In the genomic region with DNA sequence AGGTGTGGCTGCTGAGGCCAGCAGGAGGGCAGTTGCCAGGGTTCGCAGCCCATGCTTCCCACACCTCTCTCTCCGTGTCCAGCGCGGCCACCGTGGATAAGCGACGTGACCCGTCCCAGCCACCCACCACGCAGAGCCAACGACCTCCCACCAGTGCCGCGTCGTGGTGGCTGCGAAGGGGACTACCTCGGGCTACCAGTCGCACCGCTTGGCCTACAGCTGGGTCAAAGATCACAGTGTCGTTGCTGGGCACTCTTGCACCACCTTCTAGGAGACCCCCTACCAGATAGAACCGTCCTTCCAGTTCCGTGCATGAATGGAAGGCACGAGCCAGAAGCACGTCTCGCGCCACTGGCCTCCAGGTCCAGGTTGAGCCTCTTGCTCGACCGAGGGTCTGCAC, we compare ENCODE assay signal across 8 mouse cellular contexts. TPM values are rescaled to one million over a fixed set of nuclear protein-coding genes. Genes with fewer than 3 reads are reported as not detected.
A peak's percentile ranks its signal among the peaks of the same experiment; 100 is the strongest.
DNase-seq lines count a peak whose midpoint lies in the region; ATAC-seq and TF ChIP-seq lines count a peak whose summit lies in the region.

No protein-coding gene starts in this region.

- H3K9me3 ChIP-seq in kidney, postnatal 0 days (replicated peaks; ENCODE audit: low read length): no peaks in the 10 kb centered on the region
- 0 out of 2 replicates have a peak, but pooled peaks cover 2% of the 10 kb centered on the region for H3K9me3 ChIP-seq in embryonic facial prominence, embryonic 11.5 days (replicated peaks; ENCODE audit: control insufficient read depth, low read length)
- 0 out of 2 replicates have a peak, but pooled peaks cover 3% of the 10 kb centered on the region for H3K9me3 ChIP-seq in intestine, embryonic 15.5 days
- peaks cover 2% of the 10 kb centered on the region; the same call in 1 of the 2 replicates for H3K9me3 ChIP-seq in midbrain, embryonic 11.5 days (ENCODE audit: control insufficient read depth, low read length)

- no peak for DNase-seq in kidney, postnatal 0 days (ENCODE audit: low spot score)
- no peak for DNase-seq in kidney, postnatal 10 days
- DNase-seq in embryonic facial prominence, embryonic 11.5 days (ENCODE audit: low spot score): no peak
- DNase-seq in midbrain, embryonic 11.5 days (ENCODE audit: low spot score, missing footprints): no peak
- DNase-seq in c-Kit-positive CD71-positive TER-119-positive erythroid progenitor cells, embryonic 14.5 days (ENCODE audit: low spot score): no peak
- no peak for DNase-seq in thymus, postnatal 25 days

- H3K4me1 ChIP-seq in kidney, postnatal 0 days (replicated peaks; ENCODE audit: insufficient read depth, low read length): no peaks in the 10 kb centered on the region; the same call in 1 of the 2 replicates
- no peaks in the 10 kb centered on the region; the same call in 1 of the 2 replicates for H3K4me1 ChIP-seq in brown adipose tissue, adult 24 weeks (ENCODE audit: control insufficient read depth, insufficient read depth, insufficient read length, low read length)
- H3K4me1 ChIP-seq in embryonic facial prominence, embryonic 11.5 days (ENCODE audit: control insufficient read depth, insufficient read depth, low read length): no peaks in the 10 kb centered on the region; the same call in 1 of the 2 replicates
- peaks cover 8% of the 10 kb centered on the region for H3K4me1 ChIP-seq in intestine, embryonic 15.5 days (replicated peaks)
- peaks cover 6% of the 10 kb centered on the region for H3K4me1 ChIP-seq in midbrain, embryonic 11.5 days (ENCODE audit: control insufficient read depth, insufficient read depth, low read length)

- peak overlapping the region; percentile 59 for H3K9ac ChIP-seq in kidney, postnatal 0 days (ENCODE audit: low read depth, low read length)
- H3K9ac ChIP-seq in embryonic facial prominence, embryonic 11.5 days (replicated peaks; ENCODE audit: low read length): peak overlapping the region; percentile 35
- H3K9ac ChIP-seq in intestine, embryonic 15.5 days: peak overlapping the region; percentile 48
- H3K9ac ChIP-seq in midbrain, embryonic 11.5 days (ENCODE audit: low read length): peak overlapping the region; percentile 64

- 4% methylated on average over 26 of the region's 26 CpGs for WGBS in kidney, postnatal 0 days
- WGBS in embryonic facial prominence, embryonic 11.5 days: 7% methylated on average over 26 of the region's 26 CpGs
- 9% methylated on average over 26 of the region's 26 CpGs for WGBS in intestine, embryonic 15.5 days
- WGBS in midbrain, embryonic 11.5 days: 5% methylated on average over 26 of the region's 26 CpGs

- peak overlapping the region; percentile 82 for H3K4me2 ChIP-seq in kidney, postnatal 0 days (ENCODE audit: low read length)
- H3K4me2 ChIP-seq in embryonic facial prominence, embryonic 11.5 days (ENCODE audit: low read depth, low read length): peak overlapping the region; percentile 76
- H3K4me2 ChIP-seq in intestine, embryonic 15.5 days (replicated peaks): peak overlapping the region; percentile 76
- H3K4me2 ChIP-seq in midbrain, embryonic 11.5 days: peak overlapping the region; percentile 75

- peak overlapping the region; percentile 71 for H3K27ac ChIP-seq in kidney, postnatal 0 days
- no peak overlapping the region for H3K27ac ChIP-seq in brown adipose tissue, adult 24 weeks (replicated peaks; ENCODE audit: low read depth, low read length)
- H3K27ac ChIP-seq in embryonic facial prominence, embryonic 11.5 days (replicated peaks; ENCODE audit: low read depth, low read length): peak overlapping the region; percentile 44; the same call in 1 of the 2 replicates
- H3K27ac ChIP-seq in intestine, embryonic 15.5 days: no peak overlapping the region
- peak overlapping the region; percentile 3; the same call in 1 of the 2 replicates for H3K27ac ChIP-seq in midbrain, embryonic 11.5 days (ENCODE audit: low read depth, low read length)

- TF ChIP-seq CTCF in kidney, postnatal 0 days (IDR thresholded peaks at IDR 0.05; ENCODE audit: low read depth): no peak

- ATAC-seq in kidney, postnatal 0 days (replicated peaks; ENCODE audit: low FRiP score, low read depth): no peak; the same call in 1 of the 2 replicates
- no peak; the same call in 1 of the 2 replicates for ATAC-seq in embryonic facial prominence, embryonic 11.5 days (replicated peaks; ENCODE audit: insufficient number of reproducible peaks, low FRiP score, low TSS enrichment, low read depth)
- ATAC-seq in intestine, embryonic 15.5 days: peak; percentile 56
- no peak; the same call in 1 of the 2 replicates for ATAC-seq in midbrain, embryonic 11.5 days (ENCODE audit: low FRiP score)

- H3K27me3 ChIP-seq in kidney, postnatal 0 days (ENCODE audit: insufficient read depth, low read length): no peaks in the 10 kb centered on the region
- H3K27me3 ChIP-seq in embryonic facial prominence, embryonic 11.5 days (ENCODE audit: control insufficient read depth, insufficient read depth, low read length): no peaks in the 10 kb centered on the region
- H3K27me3 ChIP-seq in intestine, embryonic 15.5 days (replicated peaks): no peaks in the 10 kb centered on the region
- H3K27me3 ChIP-seq in midbrain, embryonic 11.5 days (ENCODE audit: control insufficient read depth, insufficient read depth, low read length): no peaks in the 10 kb centered on the region

- H3K36me3 ChIP-seq in kidney, postnatal 0 days (ENCODE audit: insufficient read depth, low read length): peaks cover 15% of the 10 kb centered on the region; the same call in 1 of the 2 replicates
- no peaks in the 10 kb centered on the region; the same call in 1 of the 2 replicates for H3K36me3 ChIP-seq in embryonic facial prominence, embryonic 11.5 days (replicated peaks; ENCODE audit: control insufficient read depth, insufficient read depth, low read depth, low read length)
- H3K36me3 ChIP-seq in intestine, embryonic 15.5 days: peaks cover 14% of the 10 kb centered on the region; the same call in 1 of the 2 replicates
- H3K36me3 ChIP-seq in midbrain, embryonic 11.5 days (ENCODE audit: control insufficient read depth, insufficient read depth, low read length): peaks cover 3% of the 10 kb centered on the region; the same call in 1 of the 2 replicates

- H3K4me3 ChIP-seq in kidney, postnatal 0 days (replicated peaks; ENCODE audit: low read depth, low read length): peak overlapping the region; percentile 53
- peak overlapping the region; percentile 55 for H3K4me3 ChIP-seq in brown adipose tissue, adult 24 weeks (ENCODE audit: insufficient read depth, low read depth, low read length)
- H3K4me3 ChIP-seq in embryonic facial prominence, embryonic 11.5 days (ENCODE audit: low read depth, low read length): peak overlapping the region; percentile 33
- H3K4me3 ChIP-seq in intestine, embryonic 15.5 days (replicated peaks): peak overlapping the region; percentile 43
- H3K4me3 ChIP-seq in midbrain, embryonic 11.5 days (ENCODE audit: low read depth, low read length): peak overlapping the region; percentile 43

RNA-seq across cellular contexts. Expression of a gene that starts 0.3 kb away (rescaled TPM):
- polyA plus RNA-seq in kidney, postnatal 0 days (2015; fragmentation: Nextera tagmentation; extraction: Ambion mirVana): 5.7 and 6.4 TPM in 2 replicates
- not detected in 2 replicates for polyA plus RNA-seq in brown adipose tissue, adult 24 weeks (2012; ENCODE audit: insufficient read depth, insufficient read length, missing spikeins)
- 1.2 and 1.4 TPM in 2 replicates for polyA plus RNA-seq in embryonic facial prominence, embryonic 11.5 days (2014; fragmentation: Nextera tagmentation; extraction: Ambion mirVana)
- polyA plus RNA-seq in intestine, embryonic 15.5 days (2015; fragmentation: Nextera tagmentation; extraction: Ambion mirVana): 0.94 and 1.0 TPM in 2 replicates
- polyA plus RNA-seq in midbrain, embryonic 11.5 days (2014; fragmentation: Nextera tagmentation; extraction: Ambion mirVana): 1.4 and 2.3 TPM in 2 replicates

RNA-seq across cellular contexts. Expression of a gene that starts 9.6 kb away (rescaled TPM):
- 3.7 and 3.8 TPM in 2 replicates for polyA plus RNA-seq in kidney, postnatal 0 days (2015; fragmentation: Nextera tagmentation; extraction: Ambion mirVana)
- polyA plus RNA-seq in brown adipose tissue, adult 24 weeks (2012; ENCODE audit: insufficient read depth, insufficient read length, missing spikeins): not detected in 2 replicates
- polyA plus RNA-seq in embryonic facial prominence, embryonic 11.5 days (2014; fragmentation: Nextera tagmentation; extraction: Ambion mirVana): 2.4 and 2.5 TPM in 2 replicates
- 3.7 and 3.8 TPM in 2 replicates for polyA plus RNA-seq in intestine, embryonic 15.5 days (2015; fragmentation: Nextera tagmentation; extraction: Ambion mirVana)
- polyA plus RNA-seq in midbrain, embryonic 11.5 days (2014; fragmentation: Nextera tagmentation; extraction: Ambion mirVana): 0.49 and 0.65 TPM in 2 replicates

RNA-seq across cellular contexts. Expression of a gene that starts 14.8 kb away (rescaled TPM):
- polyA plus RNA-seq in kidney, postnatal 0 days (2015; fragmentation: Nextera tagmentation; extraction: Ambion mirVana): 92.1 and 105 TPM in 2 replicates
- polyA plus RNA-seq in brown adipose tissue, adult 24 weeks (2012; ENCODE audit: insufficient read depth, insufficient read length, missing spikeins): 73.2 and 83.7 TPM in 2 replicates
- polyA plus RNA-seq in embryonic facial prominence, embryonic 11.5 days (2014; fragmentation: Nextera tagmentation; extraction: Ambion mirVana): 60.7 and 70.1 TPM in 2 replicates
- polyA plus RNA-seq in intestine, embryonic 15.5 days (2015; fragmentation: Nextera tagmentation; extraction: Ambion mirVana): 96.9 and 104 TPM in 2 replicates
- polyA plus RNA-seq in midbrain, embryonic 11.5 days (2014; fragmentation: Nextera tagmentation; extraction: Ambion mirVana): 64.8 and 69.8 TPM in 2 replicates

RNA-seq across cellular contexts. Expression of a gene that starts 14.8 kb away (rescaled TPM):
- 59.8 and 64.4 TPM in 2 replicates for polyA plus RNA-seq in kidney, postnatal 0 days (2015; fragmentation: Nextera tagmentation; extraction: Ambion mirVana)
- polyA plus RNA-seq in brown adipose tissue, adult 24 weeks (2012; ENCODE audit: insufficient read depth, insufficient read length, missing spikeins): 41.1 and 62.5 TPM in 2 replicates
- polyA plus RNA-seq in embryonic facial prominence, embryonic 11.5 days (2014; fragmentation: Nextera tagmentation; extraction: Ambion mirVana): 29.8 and 31.5 TPM in 2 replicates
- 43.3 and 47.6 TPM in 2 replicates for polyA plus RNA-seq in intestine, embryonic 15.5 days (2015; fragmentation: Nextera tagmentation; extraction: Ambion mirVana)
- polyA plus RNA-seq in midbrain, embryonic 11.5 days (2014; fragmentation: Nextera tagmentation; extraction: Ambion mirVana): 31.9 and 32.7 TPM in 2 replicates

RNA-seq across cellular contexts. Expression of a gene that starts 28.5 kb away (rescaled TPM):
- 0.83 and 0.99 TPM in 2 replicates for polyA plus RNA-seq in kidney, postnatal 0 days (2015; fragmentation: Nextera tagmentation; extraction: Ambion mirVana)
- polyA plus RNA-seq in brown adipose tissue, adult 24 weeks (2012; ENCODE audit: insufficient read depth, insufficient read length, missing spikeins): 2.1 and 3.0 TPM in 2 replicates
- 0.39 and 0.52 TPM in 2 replicates for polyA plus RNA-seq in embryonic facial prominence, embryonic 11.5 days (2014; fragmentation: Nextera tagmentation; extraction: Ambion mirVana)
- polyA plus RNA-seq in intestine, embryonic 15.5 days (2015; fragmentation: Nextera tagmentation; extraction: Ambion mirVana): 2.2 and 2.4 TPM in 2 replicates
- 0.38 and 0.57 TPM in 2 replicates for polyA plus RNA-seq in midbrain, embryonic 11.5 days (2014; fragmentation: Nextera tagmentation; extraction: Ambion mirVana)

Comparison
In these comparisons a context has a peak if more than half of its experiments do, and no peak if none do; other contexts are left out.
1. H3K27ac ChIP-seq: peak in kidney, postnatal 0 days (single experiment), embryonic facial prominence, embryonic 11.5 days (single experiment) and midbrain, embryonic 11.5 days (single experiment); none in brown adipose tissue, adult 24 weeks (single experiment) and intestine, embryonic 15.5 days (single experiment).
2. Peak in every context shown above with its lines, with median percentiles within 50 percentile points of each other: H3K4me2 ChIP-seq, H3K4me3 ChIP-seq and H3K9ac ChIP-seq.